Mouse (Mus musculus) T-helper 17 cell (primary cell): Measurements from ENCODE around the gene Samd3.

Source experiments
- in situ Hi-C, 2 experiments: fragments of 300-600 bp; cut with MboI, MseI; formaldehyde crosslinking; loops; 1 replicate in 1 of 2; 2 replicates in 1 of 2; pipeline ENCODE4 v1.15.1; 2025; ENCODE audit warnings: high pct_unique_total_duplicates in 2 of 2

Gene Samd3

DNA sequence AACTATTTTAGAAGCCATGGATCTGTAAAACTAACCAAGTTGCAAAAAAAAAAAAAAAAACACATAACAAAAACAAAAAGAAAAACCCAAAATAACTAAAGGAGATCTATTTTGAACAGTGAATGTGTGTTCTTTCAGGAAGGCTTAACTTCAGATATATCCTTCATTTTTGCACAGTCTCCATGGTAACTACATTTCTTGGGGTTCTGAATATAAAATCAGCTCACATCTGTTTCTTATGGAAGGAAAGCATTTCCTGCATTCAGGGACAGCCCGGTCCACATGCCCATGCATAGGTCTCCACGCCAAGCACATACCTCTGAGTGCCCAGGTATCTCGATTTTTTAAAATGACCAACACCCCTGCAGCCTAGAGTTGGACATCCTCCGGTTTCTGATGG, 72.8 kb downstream of the Samd3 start:
- in situ Hi-C loops: no loop called here

DNA sequence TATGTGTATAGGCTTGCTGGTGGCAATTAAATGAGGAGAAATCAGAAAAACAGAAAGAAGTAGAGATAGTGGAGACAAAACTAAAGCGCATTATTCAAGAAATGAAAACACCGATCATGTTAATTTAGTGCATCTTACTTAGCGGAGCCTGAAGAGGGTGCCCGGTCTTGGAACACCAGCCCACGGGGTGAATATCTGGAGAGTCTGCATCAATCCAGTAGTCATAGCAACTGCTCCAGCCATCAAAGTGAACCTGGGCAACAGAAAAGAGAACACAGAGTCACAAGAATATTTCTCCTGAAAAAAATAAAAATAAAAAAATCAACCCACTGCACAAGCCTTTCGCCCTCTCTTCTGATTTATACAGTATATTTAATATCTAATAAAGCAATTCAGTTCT, 74.0 kb downstream of the Samd3 start:
- in situ Hi-C loops: no loop called here

DNA sequence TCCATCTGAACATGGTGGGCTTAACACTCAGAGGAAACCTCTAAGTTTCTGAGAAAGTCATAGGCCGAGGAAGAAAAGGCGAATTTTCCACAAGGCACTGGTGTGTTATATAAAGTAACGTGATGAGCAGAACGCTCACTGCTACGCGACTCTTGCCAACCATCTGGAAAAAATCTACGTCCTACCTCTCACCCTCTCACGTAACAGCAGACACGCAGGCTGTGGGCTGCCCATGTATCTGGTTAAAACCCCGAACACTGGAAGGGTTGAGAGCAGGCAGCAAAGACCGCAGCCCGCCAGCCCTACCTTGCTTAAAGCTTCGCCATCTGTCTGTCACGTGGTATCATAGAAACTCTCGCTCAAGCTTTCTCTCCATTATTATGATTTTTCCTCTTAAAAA, 84.8 kb downstream of the Samd3 start:
- in situ Hi-C loops: no loop called here

DNA sequence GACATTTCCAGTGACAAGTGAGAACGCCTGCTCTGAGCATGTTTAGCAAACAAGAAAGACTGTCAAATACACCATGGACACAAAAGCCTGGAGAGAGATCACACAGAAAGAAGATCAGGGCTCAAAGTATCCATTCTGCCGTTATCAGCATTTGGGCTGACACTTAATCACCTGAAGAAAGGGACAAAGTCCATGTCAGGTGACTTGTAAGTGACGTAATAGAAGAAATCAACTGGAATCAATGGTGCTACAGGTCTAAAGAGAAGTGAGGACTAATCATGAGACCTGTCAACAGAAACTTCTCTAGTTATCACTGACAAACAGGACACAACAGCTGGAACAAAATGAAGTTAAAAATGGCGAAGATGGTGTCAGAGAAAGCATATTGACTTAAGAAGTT, 91.2 kb downstream of the Samd3 start:
- in situ Hi-C loops: no loop called here
